In genomic region chr9:85802563-85802962, GRCm38 (mm10) we compare ENCODE assay signal across 20 mouse cellular contexts. TPM values are rescaled to one million over a fixed set of nuclear protein-coding genes. Genes with fewer than 3 reads are reported as not detected.
"Had no signal": no experiment of that assay in that cellular context is flagged by ENCODE, and none has a peak within 500 bp of the region (broad histone marks: within the 10 kb centered on the region; RNA-seq: fewer than 3 reads in every experiment).

No protein-coding gene starts in this region.

- H3K4me3 ChIP-seq: liver, embryonic 13.5 days; liver, embryonic 15.5 days; lung, embryonic 15.5 days; megakaryocyte, embryonic 14.5 days; midbrain, embryonic 12.5 days; neural tube, embryonic 12.5 days; stomach, embryonic 15.5 days had no signal

- H3K36me3 ChIP-seq: liver, embryonic 13.5 days; liver, embryonic 15.5 days; lung, embryonic 15.5 days; midbrain, embryonic 12.5 days; neural tube, embryonic 12.5 days; stomach, embryonic 15.5 days had no signal

- H3K9ac ChIP-seq: liver, embryonic 13.5 days; liver, embryonic 15.5 days; liver, postnatal 0 days; lung, embryonic 15.5 days; midbrain, embryonic 12.5 days; neural tube, embryonic 12.5 days; stomach, embryonic 15.5 days had no signal

- H3K27me3 ChIP-seq: liver, embryonic 13.5 days; liver, embryonic 15.5 days; lung, embryonic 15.5 days; megakaryocyte, embryonic 14.5 days; midbrain, embryonic 12.5 days; neural tube, embryonic 12.5 days; stomach, embryonic 15.5 days had no signal

- ATAC-seq: liver, postnatal 0 days; lung, postnatal 0 days had no signal

- H3K9me3 ChIP-seq: liver, embryonic 13.5 days; liver, embryonic 15.5 days; lung, embryonic 15.5 days; midbrain, embryonic 12.5 days; neural tube, embryonic 12.5 days; stomach, embryonic 15.5 days had no signal

- H3K27ac ChIP-seq: liver, embryonic 13.5 days; liver, embryonic 15.5 days; lung, embryonic 15.5 days; macrophage; midbrain, embryonic 12.5 days; neural tube, embryonic 12.5 days; stomach, embryonic 15.5 days; stomach, postnatal 0 days had no signal

- H3K4me2 ChIP-seq: liver, embryonic 13.5 days; liver, embryonic 15.5 days; lung, embryonic 15.5 days; midbrain, embryonic 12.5 days; neural tube, embryonic 12.5 days; stomach, embryonic 15.5 days had no signal

- H3K4me1 ChIP-seq: liver, embryonic 13.5 days; liver, embryonic 15.5 days; lung, embryonic 15.5 days; megakaryocyte, embryonic 14.5 days; neural tube, embryonic 12.5 days; stomach, embryonic 15.5 days had no signal

- DNase-seq: liver, embryonic 13.5 days; liver, postnatal 0 days; lung, adult 2 months; lung, postnatal 14 days; lung, postnatal 36 days; right cerebral cortex, postnatal 14 days; thymus, adult 2 months; thymus, postnatal 25 days; thymus, postnatal 4 days had no signal

RNA-seq across cellular contexts. Expression of gene Tpbg, which starts 39.6 kb away (rescaled TPM):
- total RNA-seq: megakaryocyte progenitor cell, adult 5-6 weeks; monocyte, adult 5-6 weeks had no signal
- polyA plus RNA-seq: macrophage had no signal
